Mouse (Mus musculus) left cerebral cortex, postnatal 10 days (tissue): ENCODE data around the gene Mcts2. TPM values are rescaled to one million over a fixed set of nuclear protein-coding genes. Genes with fewer than 3 reads are reported as not detected.

Source experiments
- total RNA-seq, 2 experiments: library from RNA; stranded (reverse); gene quantifications; 2 replicates each; pipeline ENCODE4 v1.2.3; 2021

Gene Mcts2
- total RNA-seq, 2 experiments from 2014 or later, result 22.9 to 28.1 TPM

Other genes with a start within 250 kb of the Mcts2 start
- gene Defb23, start 222.4 kb upstream of the Mcts2 start, total RNA-seq, result not detected
- not detected for gene Defb20, start 210.0 kb upstream of the Mcts2 start, total RNA-seq
- not detected for gene Defb22, start 196.9 kb upstream of the Mcts2 start, total RNA-seq
- gene Defb26, start 175.3 kb upstream of the Mcts2 start, total RNA-seq, result not detected
- gene Defb28, start 168.8 kb upstream of the Mcts2 start, total RNA-seq, result not detected
- gene Defb29, start 146.9 kb upstream of the Mcts2 start, total RNA-seq, result not detected
- gene Gm17416, start 117.7 kb upstream of the Mcts2 start, total RNA-seq, result not detected
- not detected for gene Defb21, start 114.3 kb upstream of the Mcts2 start, total RNA-seq
- gene Defb19, start 106.7 kb upstream of the Mcts2 start, total RNA-seq, result not detected
- not detected for gene Defb45, start 87.6 kb upstream of the Mcts2 start, total RNA-seq
- not detected for gene Defb36, start 82.7 kb upstream of the Mcts2 start, total RNA-seq
- not detected for gene Defb25, start 64.0 kb upstream of the Mcts2 start, total RNA-seq
- gene Rem1, start 60.1 kb upstream of the Mcts2 start, total RNA-seq, result 1 to 10 TPM; 1.5 TPM
- gene H13, start 17.6 kb upstream of the Mcts2 start, total RNA-seq, result 100 to 1,000 TPM in 1 of 2 experiments, 10 to 100 TPM in 1; 99.7 to 115 TPM
- gene Id1, start 49.2 kb downstream of the Mcts2 start, total RNA-seq, result 10 to 100 TPM; 20.6 to 24.5 TPM
- 1 to 10 TPM; 1.7 to 1.8 TPM for gene Cox4i2, start 67.1 kb downstream of the Mcts2 start, total RNA-seq
- 100 to 1,000 TPM; 118 to 123 TPM for gene Bcl2l1, start 144.7 kb downstream of the Mcts2 start, total RNA-seq
- gene Tpx2, start 160.9 kb downstream of the Mcts2 start, total RNA-seq, result 1 to 10 TPM; 4.3 to 5.0 TPM
- not detected for gene Mylk2, start 224.3 kb downstream of the Mcts2 start, total RNA-seq
- 1 to 10 TPM; 1.0 to 1.7 TPM for gene Foxs1, start 246.2 kb downstream of the Mcts2 start, total RNA-seq